Mouse (Mus musculus) MEL (cell line): ENCODE results near the gene Ctu2.

Source experiments
- CHD2 ChIP-seq: IDR thresholded peaks from 2 replicates; pipeline ENCODE4 v1.6.1; 2011; ENCODE audit warnings: low read length, improper control_type of control experiment
- CTCF ChIP-seq, 3 experiments: IDR thresholded peaks in 2 of 3; conservative IDR thresholded peaks in 1 of 3; 2 replicates each; pipeline ENCODE4 v1.5.1; 2011 to 2012; ENCODE audit warnings: low read length in 3 of 3, low read depth in 2 of 3, mild to moderate bottlenecking in 2 of 3, improper control_type of control experiment in 1 of 3, inconsistent platforms in 1 of 3, mixed read lengths in 1 of 3, moderate library complexity in 1 of 3; ENCODE audit not compliant: control insufficient read depth in 1 of 3, insufficient read depth in 1 of 3, poor library complexity in 1 of 3, severe bottlenecking in 1 of 3
- EP300 ChIP-seq, 2 experiments: IDR thresholded peaks; 2 replicates each; pipeline ENCODE4 v1.6.1; 2011; ENCODE audit warnings: improper control_type of control experiment in 2 of 2, low read length in 2 of 2, low read depth in 1 of 2, mild to moderate bottlenecking in 1 of 2
- ETS1 ChIP-seq: IDR thresholded peaks from 2 replicates; pipeline ENCODE4 v1.6.1; 2012; ENCODE audit warnings: low read depth, mild to moderate bottlenecking, inconsistent platforms, low read length, improper control_type of control experiment, moderate library complexity
- GATA1 ChIP-seq: IDR thresholded peaks from 2 replicates; pipeline ENCODE4 v1.6.1; 2011; ENCODE audit warnings: low read depth, low read length, improper control_type of control experiment
- MAX ChIP-seq: IDR thresholded peaks from 2 replicates; pipeline ENCODE4 v1.6.1; 2011; ENCODE audit warnings: low read length, improper control_type of control experiment
- NELFE ChIP-seq: IDR thresholded peaks from 2 replicates; pipeline ENCODE4 v1.6.1; 2011; ENCODE audit warnings: low read depth, low read length, improper control_type of control experiment
- POLR2A ChIP-seq, 2 experiments: IDR thresholded peaks; 2 replicates each; pipeline ENCODE4 v1.6.1; 2011 to 2012; ENCODE audit warnings: low read length in 2 of 2, mild to moderate bottlenecking in 2 of 2, control low read depth in 1 of 2, improper control_type of control experiment in 1 of 2, low read depth in 1 of 2, moderate library complexity in 1 of 2; ENCODE audit not compliant: control insufficient read depth in 1 of 2, insufficient read depth in 1 of 2, poor library complexity in 1 of 2
- POLR2AphosphoS5 ChIP-seq: IDR thresholded peaks from 2 replicates; pipeline ENCODE4 v1.6.1; 2012; ENCODE audit warnings: low read depth, borderline replicate concordance, mild to moderate bottlenecking, inconsistent platforms, low read length, moderate library complexity, mixed read lengths
- USF1 ChIP-seq: IDR thresholded peaks from 2 replicates; pipeline ENCODE4 v1.6.1; 2014; ENCODE audit warnings: low read depth, mild to moderate bottlenecking, inconsistent platforms, low read length, improper control_type of control experiment, moderate library complexity
- ZNF384 ChIP-seq: IDR thresholded peaks from 2 replicates; pipeline ENCODE4 v1.6.1; 2012; ENCODE audit warnings: low read depth, mild to moderate bottlenecking, inconsistent platforms, low read length, improper control_type of control experiment

DNA sequence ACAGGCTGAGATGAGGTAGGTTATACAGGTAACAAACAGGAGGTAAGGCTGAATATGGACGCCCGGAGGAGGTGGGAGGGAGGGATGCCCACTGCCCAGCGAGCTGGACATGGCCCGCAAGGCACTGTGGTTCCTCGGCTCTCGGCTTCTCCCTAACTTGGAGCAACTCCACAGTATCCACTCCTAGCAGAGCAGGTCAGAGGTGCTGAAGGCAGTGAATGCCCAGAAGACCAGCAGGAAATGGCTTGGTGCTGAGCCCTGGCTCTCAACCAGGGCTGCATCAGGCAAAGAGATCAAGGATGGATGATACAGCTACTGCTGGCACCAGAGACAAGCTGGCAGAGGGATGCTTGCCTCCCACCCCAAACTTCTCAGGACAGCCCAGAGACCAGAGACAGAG is 48.6 kb downstream of the Ctu2 start:
- TF ChIP-seq NELFE (no peak), EP300 (IDR thresholded peaks at IDR 0.05; ENCODE audit: low read depth in 1 of 2, low read length in 2 of 2) (no peak), POLR2A (IDR thresholded peaks at IDR 0.05; ENCODE audit: control insufficient read depth in 1 of 2, insufficient read depth in 1 of 2, low read depth in 1 of 2, low read length in 2 of 2, poor library complexity in 1 of 2) (no peak), CTCF (IDR thresholded peaks at IDR 0.05 in 2 of 3, conservative IDR thresholded peaks at IDR 0.05 in 1 of 3; ENCODE audit: control insufficient read depth in 1 of 3, insufficient read depth in 1 of 3, low read depth in 2 of 3, low read length in 3 of 3, poor library complexity in 1 of 3, severe bottlenecking in 1 of 3) (no peak), ETS1 (no peak), ZNF384 (no peak), USF1 (no peak), MAX (no peak), POLR2AphosphoS5 (no peak), CHD2 (no peak), GATA1 (no peak)
